Mouse (Mus musculus) stomach, postnatal 0 days (tissue): ENCODE results near the gene Pde11a. TPM values are rescaled to one million over a fixed set of nuclear protein-coding genes. Genes with fewer than 3 reads are reported as not detected.
A peak's percentile ranks its signal among the peaks of the same experiment; 100 is the strongest.

Experiments
- ATAC-seq: fragments of 200-750 bp; cut with Nextera tagmentation; 2 replicates; pipeline ENCODE4 v1.8.0; 2017; ENCODE audit not compliant: low FRiP score, low TSS enrichment
- DNase-seq: peaks from one replicate; pipeline ENCODE4 v3.0.0-alpha.2; 2016; ENCODE audit warnings: low spot score
- H3K27ac ChIP-seq: fragments of 300-500 bp; sonication (generic); replicated peaks from 2 replicates; pipeline ENCODE4 v1.5.1; 2014; ENCODE audit warnings: mild to moderate bottlenecking, control low read depth
- H3K27me3 ChIP-seq: fragments of 300-500 bp; sonication (generic); 2 replicates; pipeline ENCODE4 v1.6.1; 2014; ENCODE audit warnings: low read length; ENCODE audit not compliant: control insufficient read depth, insufficient read depth
- H3K36me3 ChIP-seq: fragments of 300-500 bp; sonication (generic); 2 replicates; pipeline ENCODE4 v1.6.1; 2014; ENCODE audit warnings: low read length, mixed read lengths; ENCODE audit not compliant: control insufficient read depth, insufficient read depth
- H3K4me1 ChIP-seq: fragments of 300-500 bp; sonication (generic); replicated peaks from 2 replicates; pipeline ENCODE4 v1.6.1; 2014; ENCODE audit warnings: antibody characterized with exemption; ENCODE audit not compliant: control insufficient read depth, insufficient read depth
- H3K4me2 ChIP-seq: fragments of 300-500 bp; sonication (generic); replicated peaks from 2 replicates; pipeline ENCODE4 v1.6.1; 2014; ENCODE audit warnings: low read depth, mild to moderate bottlenecking, control low read depth, moderate library complexity
- H3K4me3 ChIP-seq: fragments of 300-500 bp; sonication (generic); 2 replicates; pipeline ENCODE4 v1.5.1; 2014; ENCODE audit warnings: low read depth, low read length, control low read depth
- H3K9ac ChIP-seq: fragments of 300-500 bp; sonication (generic); 2 replicates; pipeline ENCODE4 v1.6.1; 2014; ENCODE audit warnings: mild to moderate bottlenecking, low read length, control low read depth, mixed read lengths
- H3K9me3 ChIP-seq: fragments of 300-500 bp; sonication (generic); 2 replicates; pipeline ENCODE4 v1.6.1; 2016; ENCODE audit warnings: low read length; ENCODE audit not compliant: control insufficient read depth
- CTCF ChIP-seq: IDR thresholded peaks from 2 replicates; pipeline ENCODE4 v1.5.1; 2016; ENCODE audit warnings: antibody characterized with exemption, low read depth, mild to moderate bottlenecking, moderate library complexity
- EP300 ChIP-seq: optimal IDR thresholded peaks from 2 replicates; pipeline ENCODE3; 2016; ENCODE audit warnings: antibody characterized with exemption
- WGBS: fragments of 180-500 bp; shearing (Covaris S2); extraction: QIAGEN DNeasy Blood & Tissue Kit; methylation state at CpG from one replicate; pipeline ENCODE4 v1.1.7; 2014; 5-methylcytosine and 5-hydroxymethylcytosine counted together
- polyA plus RNA-seq: library from polyadenylated mRNA; unstranded; fragments of >200 nt; fragmentation: Nextera tagmentation; extraction: Ambion mirVana; gene quantifications from 2 replicates; pipeline ENCODE4 v1.2.1, GENCODE M21; 2015

Pde11a gene
- polyA plus RNA-seq, 1 experiment from 2014 or later: 0.12 TPM

DNA sequence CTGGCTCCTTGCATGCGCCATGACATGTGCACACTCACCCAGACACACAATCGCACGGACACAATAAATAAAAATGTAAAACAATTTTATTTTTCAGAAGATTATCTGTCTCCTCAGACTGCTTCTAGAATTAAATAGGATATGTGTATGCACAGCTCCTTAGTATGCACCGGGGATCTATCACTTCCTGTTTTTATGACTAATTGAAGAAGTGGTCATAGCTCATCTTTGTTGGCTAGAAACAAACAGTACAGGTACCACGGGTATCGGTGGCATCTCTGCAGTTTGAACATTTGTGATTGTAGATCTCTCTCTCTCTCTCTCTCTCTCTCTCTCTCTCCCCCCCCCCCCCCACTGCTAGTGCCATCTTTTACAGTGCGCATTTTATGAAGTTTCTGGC, 298.5 kb downstream of the Pde11a start:
- TF ChIP-seq EP300 (no peak), CTCF (no peak)
- Histone ChIP-seq H3K4me2 (no peak overlapping the region), H3K27me3 (no peaks in the 10 kb centered on the region), H3K36me3 (no peaks in the 10 kb centered on the region), H3K27ac (no peak overlapping the region), H3K9ac (no peak overlapping the region), H3K9me3 (no peaks in the 10 kb centered on the region), H3K4me3 (no peak overlapping the region), H3K4me1 (no peaks in the 10 kb centered on the region)
- ATAC-seq (no peak), DNase-seq (no peak)
- WGBS: 89% methylated on average over 7 of the region's 7 CpGs

DNA sequence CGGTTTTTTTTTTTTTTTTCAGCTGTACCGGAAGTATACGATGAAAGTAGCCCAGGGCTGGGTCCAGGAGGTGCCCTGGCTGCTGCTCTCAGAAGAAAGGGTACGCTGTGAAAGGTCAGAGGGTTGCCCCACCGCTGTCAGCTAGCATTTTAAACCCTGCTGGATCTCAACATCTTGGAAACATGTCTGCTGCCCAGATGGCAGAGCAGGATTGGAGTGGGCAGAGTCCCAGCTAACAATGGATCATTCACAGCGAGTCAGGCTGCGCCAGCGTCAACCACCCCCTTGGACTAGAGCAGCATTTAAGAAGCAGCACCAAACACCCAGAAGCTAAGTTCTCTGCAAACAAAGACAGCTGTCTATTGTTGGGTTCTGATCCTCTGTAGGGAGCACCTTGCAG, 308.5 kb downstream of the Pde11a start:
- Histone ChIP-seq H3K4me3 (no peak overlapping the region), H3K27me3 (no peaks in the 10 kb centered on the region), H3K9me3 (no peaks in the 10 kb centered on the region), H3K36me3 (no peaks in the 10 kb centered on the region), H3K4me2 (peak overlapping the region; percentile 30; the same call in 1 of the 2 replicates), H3K27ac (no peak overlapping the region), H3K9ac (no peak overlapping the region), H3K4me1 (peaks cover 4% of the 10 kb centered on the region; the same call in 1 of the 2 replicates)
- WGBS: 40% methylated on average over 8 of the region's 8 CpGs
- ATAC-seq (no peak; the same call in 1 of the 2 replicates), DNase-seq (peak; percentile 19)
- TF ChIP-seq CTCF (no peak), EP300 (no peak)

DNA sequence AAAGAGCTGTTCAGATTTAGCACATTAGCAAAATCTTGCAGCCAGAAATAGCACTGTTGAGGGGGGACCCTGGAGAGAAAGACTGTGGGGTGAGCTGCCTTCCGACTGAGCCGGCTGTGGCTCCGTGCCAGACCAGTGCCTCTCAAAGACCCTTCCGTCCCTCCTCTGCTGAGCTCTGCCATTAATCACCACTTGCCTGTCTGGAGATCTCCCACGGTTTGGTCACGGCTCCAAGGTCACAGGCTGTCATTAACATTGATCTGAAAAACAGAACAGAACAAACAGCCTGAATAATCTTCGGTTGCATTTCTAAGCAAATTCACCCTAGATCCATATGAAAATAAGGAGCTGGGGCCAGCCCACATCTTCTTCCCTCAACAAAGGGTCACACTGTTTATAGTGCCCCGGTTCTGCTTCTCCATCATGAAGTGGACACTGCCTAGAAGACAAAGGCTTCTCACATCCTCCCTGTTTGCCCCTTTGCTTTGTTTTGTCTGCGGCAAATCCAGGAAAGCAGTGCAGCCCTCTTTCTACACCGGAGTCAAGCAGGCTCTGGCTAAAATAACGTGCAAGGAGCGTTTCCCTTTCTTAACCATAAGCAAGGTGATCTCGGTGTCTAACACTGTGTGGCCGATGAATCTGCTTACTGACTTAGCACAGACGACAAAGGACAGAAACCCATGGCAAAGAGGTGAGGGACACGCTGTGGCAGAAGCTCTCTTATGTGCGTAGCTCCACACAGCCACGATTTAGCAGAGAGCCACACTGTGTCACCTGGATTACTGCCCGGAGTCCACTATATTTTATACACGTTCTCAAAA, 309.3 kb downstream of the Pde11a start:
- WGBS: 21% methylated on average over 20 of the region's 20 CpGs
- Histone ChIP-seq H3K36me3 (no peaks in the 10 kb centered on the region), H3K9me3 (no peaks in the 10 kb centered on the region), H3K4me2 (peak overlapping the region; percentile 30), H3K4me3 (no peak overlapping the region), H3K4me1 (peaks cover 4% of the 10 kb centered on the region; the same call in 1 of the 2 replicates), H3K9ac (peak overlapping the region; percentile 35; the same call in 1 of the 2 replicates), H3K27me3 (no peaks in the 10 kb centered on the region), H3K27ac (no peak overlapping the region)
- TF ChIP-seq EP300 (no peak), CTCF (no peak)
- peak; percentile 17 for DNase-seq
- peak; percentile 59; the same call in 1 of the 2 replicates for ATAC-seq

GRCm38 (mm10) chr2:76016890-76017289, 321.7 kb downstream of the Pde11a start:
- TF ChIP-seq EP300 (no peak), CTCF (no peak)
- Histone ChIP-seq H3K4me2 (no peak overlapping the region), H3K4me3 (no peak overlapping the region), H3K27ac (no peak overlapping the region), H3K36me3 (no peaks in the 10 kb centered on the region), H3K9ac (no peak overlapping the region), H3K4me1 (no peaks in the 10 kb centered on the region), H3K27me3 (no peaks in the 10 kb centered on the region), H3K9me3 (no peaks in the 10 kb centered on the region)
- DNase-seq (no peak), ATAC-seq (no peak)
- WGBS: 28% methylated on average over 7 of the region's 7 CpGs

DNA sequence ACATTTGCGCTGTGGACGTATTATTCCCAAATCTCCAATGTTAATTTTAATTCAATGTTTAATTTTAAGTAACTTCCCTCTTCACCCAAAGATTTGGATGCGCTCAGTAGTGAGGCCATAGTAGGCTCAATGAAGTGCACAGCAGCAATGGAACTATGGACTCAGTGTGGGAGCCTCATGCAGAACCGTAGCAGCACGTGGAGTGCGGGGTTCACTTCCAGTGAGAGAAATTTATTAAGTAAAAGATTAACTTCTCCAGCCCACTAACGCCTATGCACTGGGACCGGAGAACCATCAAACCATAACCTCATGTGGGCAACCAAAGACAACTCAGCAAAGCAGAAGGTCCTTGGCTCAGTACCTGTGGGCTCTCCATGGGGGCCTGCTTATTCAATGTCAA, 322.4 kb downstream of the Pde11a start:
- Histone ChIP-seq H3K4me2 (no peak overlapping the region), H3K27me3 (no peaks in the 10 kb centered on the region), H3K36me3 (no peaks in the 10 kb centered on the region), H3K4me3 (no peak overlapping the region), H3K9me3 (no peaks in the 10 kb centered on the region), H3K9ac (no peak overlapping the region), H3K27ac (no peak overlapping the region), H3K4me1 (no peaks in the 10 kb centered on the region)
- ATAC-seq (no peak), DNase-seq (no peak)
- 86% methylated on average over 8 of the region's 8 CpGs for WGBS
- TF ChIP-seq CTCF (no peak), EP300 (no peak)

- Histone ChIP-seq H3K27me3 (no peaks in the 10 kb centered on the region), H3K9ac (no peak overlapping the region), H3K9me3 (no peaks in the 10 kb centered on the region), H3K4me3 (no peak overlapping the region), H3K4me2 (no peak overlapping the region), H3K36me3 (no peaks in the 10 kb centered on the region), H3K4me1 (no peaks in the 10 kb centered on the region), H3K27ac (no peak overlapping the region)
- ATAC-seq: no peak
- TF ChIP-seq EP300 (no peak), CTCF (no peak)
- 95% methylated on average over 7 of the region's 7 CpGs for WGBS
- DNase-seq: no peak
Observed at GRCm38 (mm10) chr2:76015460-76015859, 323.1 kb downstream of the Pde11a start.
